Mouse (Mus musculus): ENCODE measurements around the gene Azin2. TPM values are rescaled to one million over a fixed set of nuclear protein-coding genes. Genes with fewer than 3 reads are reported as not detected.

Gene Azin2
- polyA plus RNA-seq, 1 experiment: 32.9 TPM

DNA sequence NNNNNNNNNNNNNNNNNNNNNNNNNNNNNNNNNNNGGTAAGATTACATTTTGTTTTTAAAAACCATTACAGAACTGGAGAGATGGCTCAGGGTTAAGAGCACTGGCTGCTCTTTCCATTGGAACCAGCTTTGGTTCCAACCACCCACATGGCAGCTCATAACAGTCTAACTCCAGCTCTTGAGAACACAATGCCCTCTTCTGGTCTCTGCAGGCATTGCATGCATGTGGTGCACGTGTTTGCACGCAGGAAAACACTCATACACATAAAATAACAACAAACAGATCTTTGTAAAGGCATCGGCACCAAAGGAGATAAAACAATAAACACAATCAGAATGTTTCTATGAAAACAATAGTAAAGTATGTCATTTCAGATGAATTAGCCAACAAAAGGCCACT is 19.9 kb downstream of the Azin2 start:
- Histone ChIP-seq H3K9me3 (replicated peaks; ENCODE audit: control insufficient read depth, insufficient read depth, low read length, poor library complexity, severe bottlenecking) (no peaks in the 10 kb centered on the region), H3K36me3 (ENCODE audit: control insufficient read depth, insufficient read depth, low read length, poor library complexity, severe bottlenecking) (no peaks in the 10 kb centered on the region), H3K27ac (ENCODE audit: insufficient read depth, low read length) (no peak overlapping the region), H3K9ac (ENCODE audit: low read depth, poor library complexity, severe bottlenecking) (no peak overlapping the region), H3K4me1 (ENCODE audit: control insufficient read depth, insufficient read depth, low read length) (peaks cover under 1% of the 10 kb centered on the region), H3K4me3 (ENCODE audit: low read depth, low read length) (no peak overlapping the region), H3K27me3 (ENCODE audit: control insufficient read depth, insufficient read depth, low read length, poor library complexity, severe bottlenecking) (no peaks in the 10 kb centered on the region)
- TF ChIP-seq CTCF (IDR thresholded peaks at IDR 0.05; ENCODE audit: low read depth, low read length) (peak; percentile 71), POLR2A (IDR thresholded peaks at IDR 0.05; ENCODE audit: insufficient read depth, low read length) (no peak)

DNA sequence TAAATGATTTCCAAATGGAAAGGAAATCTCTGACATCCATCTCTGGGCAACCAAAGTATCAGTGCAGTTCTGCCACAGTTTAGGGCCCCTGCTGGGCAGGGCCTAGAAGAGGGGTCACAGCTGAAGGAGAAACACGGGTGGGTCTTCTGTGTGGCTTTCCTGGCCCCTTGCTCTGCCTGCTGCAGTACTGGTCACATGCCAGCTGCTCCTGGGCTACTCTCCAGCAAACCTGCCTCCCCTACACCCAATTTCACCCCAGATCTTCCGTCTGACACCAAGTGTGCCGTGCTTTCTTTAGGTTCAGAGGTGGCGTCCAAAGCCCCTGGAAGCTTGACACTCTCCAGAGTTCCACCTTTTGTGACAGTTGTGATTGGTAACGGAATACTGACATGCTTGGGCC is 26.6 kb downstream of the Azin2 start:
- Histone ChIP-seq H3K4me3 (ENCODE audit: low read depth, low read length) (no peak overlapping the region), H3K4me1 (ENCODE audit: control insufficient read depth, insufficient read depth, low read length) (peaks cover 3% of the 10 kb centered on the region), H3K27ac (ENCODE audit: insufficient read depth, low read length) (no peak overlapping the region), H3K9ac (ENCODE audit: low read depth, poor library complexity, severe bottlenecking) (no peak overlapping the region), H3K36me3 (ENCODE audit: control insufficient read depth, insufficient read depth, low read length, poor library complexity, severe bottlenecking) (no peaks in the 10 kb centered on the region), H3K9me3 (replicated peaks; ENCODE audit: control insufficient read depth, insufficient read depth, low read length, poor library complexity, severe bottlenecking) (no peaks in the 10 kb centered on the region), H3K27me3 (ENCODE audit: control insufficient read depth, insufficient read depth, low read length, poor library complexity, severe bottlenecking) (no peaks in the 10 kb centered on the region)
- TF ChIP-seq POLR2A (IDR thresholded peaks at IDR 0.05; ENCODE audit: insufficient read depth, low read length): no peak
- TF ChIP-seq EP300 (IDR thresholded peaks at IDR 0.05; ENCODE audit: insufficient read depth, low read depth, low read length): no peak
- TF ChIP-seq CTCF (IDR thresholded peaks at IDR 0.05; ENCODE audit: low read depth, low read length): no peak

DNA sequence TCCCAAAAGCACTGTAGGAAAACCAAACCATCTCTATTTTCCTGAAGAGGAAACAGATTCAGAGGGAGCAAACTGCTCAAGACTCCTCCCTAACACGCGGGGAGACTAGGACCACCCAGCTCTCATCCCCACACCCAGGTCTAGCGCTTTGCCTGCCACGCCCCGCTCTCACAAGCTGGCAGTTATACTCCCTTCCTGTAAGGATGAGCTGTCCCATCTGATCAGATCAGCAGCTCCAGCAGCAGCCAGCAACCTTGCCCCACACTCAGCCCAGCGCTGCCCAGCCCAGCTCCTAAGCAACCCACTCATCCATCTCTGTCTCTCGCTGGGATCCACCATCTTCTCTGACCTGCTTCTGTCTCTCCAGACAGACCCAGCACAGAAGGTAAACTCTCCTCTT is 29.5 kb downstream of the Azin2 start:
- Histone ChIP-seq H3K27me3 (ENCODE audit: control insufficient read depth, insufficient read depth, low read length, poor library complexity, severe bottlenecking) (no peaks in the 10 kb centered on the region), H3K4me1 (ENCODE audit: control insufficient read depth, insufficient read depth, low read length) (peaks cover 3% of the 10 kb centered on the region), H3K9me3 (replicated peaks; ENCODE audit: control insufficient read depth, insufficient read depth, low read length, poor library complexity, severe bottlenecking) (no peaks in the 10 kb centered on the region), H3K9ac (ENCODE audit: low read depth, poor library complexity, severe bottlenecking) (no peak overlapping the region), H3K4me3 (ENCODE audit: low read depth, low read length) (no peak overlapping the region), H3K36me3 (ENCODE audit: control insufficient read depth, insufficient read depth, low read length, poor library complexity, severe bottlenecking) (no peaks in the 10 kb centered on the region), H3K27ac (ENCODE audit: insufficient read depth, low read length) (no peak overlapping the region)
- TF ChIP-seq CTCF (IDR thresholded peaks at IDR 0.05; ENCODE audit: low read depth, low read length) (no peak), EP300 (IDR thresholded peaks at IDR 0.05; ENCODE audit: insufficient read depth, low read depth, low read length) (no peak), POLR2A (IDR thresholded peaks at IDR 0.05; ENCODE audit: insufficient read depth, low read length) (no peak)

DNA sequence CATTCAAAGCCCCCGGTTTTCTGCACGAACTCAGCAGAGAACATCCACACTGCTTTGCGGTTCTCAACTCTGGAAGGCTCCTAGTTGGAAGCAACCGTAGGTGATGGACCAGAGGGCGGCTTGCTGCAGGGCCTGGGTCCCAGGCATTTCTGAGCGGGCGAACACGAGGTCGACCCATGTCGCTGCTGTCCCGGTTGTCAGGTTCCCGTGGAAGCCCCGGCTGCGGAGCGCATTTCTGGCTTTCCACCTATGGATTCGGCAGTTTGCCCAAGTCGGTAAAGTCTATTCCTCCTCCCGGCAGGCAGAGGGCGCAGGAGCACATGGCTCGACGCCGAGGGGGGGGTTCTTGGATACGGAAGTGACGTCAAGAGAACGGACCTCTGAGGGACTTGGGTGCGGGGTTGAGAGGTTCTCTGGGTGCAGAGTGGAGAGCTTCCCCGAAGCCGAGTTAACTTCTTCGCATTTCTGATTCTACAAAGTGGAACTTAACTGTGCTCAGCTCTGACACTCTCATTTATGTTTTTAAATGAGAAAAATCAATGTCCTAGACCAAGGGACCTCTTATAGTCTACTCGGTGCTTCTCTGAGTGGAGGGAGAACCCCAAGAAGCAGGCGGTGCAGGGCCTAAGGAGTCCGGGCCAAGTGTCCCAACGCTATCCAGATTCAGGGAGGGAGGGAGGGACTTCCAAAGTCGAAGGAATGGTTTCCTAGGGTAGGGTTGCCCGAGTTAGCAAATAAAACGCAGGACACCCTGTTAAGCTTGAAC is 37.2 kb downstream of the Azin2 start:
- H3K4me3 ChIP-seq (ENCODE audit: low read depth, low read length): peak overlapping the region; percentile 49
- peak overlapping the region; percentile 57 for H3K9ac ChIP-seq (ENCODE audit: low read depth, poor library complexity, severe bottlenecking)
- H3K4me1 ChIP-seq (ENCODE audit: control insufficient read depth, insufficient read depth, low read length): peaks cover 2% of the 10 kb centered on the region
- H3K9me3 ChIP-seq (replicated peaks; ENCODE audit: control insufficient read depth, insufficient read depth, low read length, poor library complexity, severe bottlenecking): no peaks in the 10 kb centered on the region
- no peaks in the 10 kb centered on the region for H3K36me3 ChIP-seq (ENCODE audit: control insufficient read depth, insufficient read depth, low read length, poor library complexity, severe bottlenecking)
- TF ChIP-seq POLR2A (IDR thresholded peaks at IDR 0.05; ENCODE audit: insufficient read depth, low read length) (peak; percentile 54), EP300 (IDR thresholded peaks at IDR 0.05; ENCODE audit: insufficient read depth, low read depth, low read length) (0 out of 2 replicates have a peak, but pooled peaks have one; percentile 13), CTCF (IDR thresholded peaks at IDR 0.05; ENCODE audit: low read depth, low read length) (peak; percentile 90)
- no peak overlapping the region for H3K27ac ChIP-seq (ENCODE audit: insufficient read depth, low read length)
- H3K27me3 ChIP-seq (ENCODE audit: control insufficient read depth, insufficient read depth, low read length, poor library complexity, severe bottlenecking): no peaks in the 10 kb centered on the region

DNA sequence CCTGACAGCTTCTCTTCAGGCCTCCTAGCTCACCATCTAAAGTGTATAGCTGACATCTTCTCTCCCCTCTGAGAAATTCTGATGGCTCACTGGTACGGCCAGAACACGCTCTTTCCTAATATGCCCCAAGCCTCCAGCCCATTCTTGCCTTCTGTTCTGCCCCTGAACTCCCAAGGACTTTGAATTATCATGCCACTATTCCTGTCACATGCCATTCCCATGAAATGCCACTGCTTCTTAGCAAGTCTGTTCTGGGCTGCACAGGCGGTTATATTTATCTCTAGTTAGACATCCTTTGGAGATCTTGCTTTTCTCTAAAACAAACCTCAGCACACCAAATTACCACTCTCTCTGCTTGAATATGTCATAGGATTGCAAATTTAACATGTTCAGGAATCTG is 38.6 kb downstream of the Azin2 start:
- Histone ChIP-seq H3K9ac (ENCODE audit: low read depth, poor library complexity, severe bottlenecking) (no peak overlapping the region), H3K27me3 (ENCODE audit: control insufficient read depth, insufficient read depth, low read length, poor library complexity, severe bottlenecking) (no peaks in the 10 kb centered on the region), H3K4me1 (ENCODE audit: control insufficient read depth, insufficient read depth, low read length) (peaks cover 5% of the 10 kb centered on the region), H3K27ac (ENCODE audit: insufficient read depth, low read length) (peak overlapping the region; percentile 20; the same call in 1 of the 2 replicates), H3K9me3 (replicated peaks; ENCODE audit: control insufficient read depth, insufficient read depth, low read length, poor library complexity, severe bottlenecking) (no peaks in the 10 kb centered on the region), H3K36me3 (ENCODE audit: control insufficient read depth, insufficient read depth, low read length, poor library complexity, severe bottlenecking) (no peaks in the 10 kb centered on the region), H3K4me3 (ENCODE audit: low read depth, low read length) (no peak overlapping the region)
- TF ChIP-seq POLR2A (IDR thresholded peaks at IDR 0.05; ENCODE audit: insufficient read depth, low read length): no peak
- TF ChIP-seq CTCF (IDR thresholded peaks at IDR 0.05; ENCODE audit: low read depth, low read length): no peak
- no peak for TF ChIP-seq EP300 (IDR thresholded peaks at IDR 0.05; ENCODE audit: insufficient read depth, low read depth, low read length)

DNA sequence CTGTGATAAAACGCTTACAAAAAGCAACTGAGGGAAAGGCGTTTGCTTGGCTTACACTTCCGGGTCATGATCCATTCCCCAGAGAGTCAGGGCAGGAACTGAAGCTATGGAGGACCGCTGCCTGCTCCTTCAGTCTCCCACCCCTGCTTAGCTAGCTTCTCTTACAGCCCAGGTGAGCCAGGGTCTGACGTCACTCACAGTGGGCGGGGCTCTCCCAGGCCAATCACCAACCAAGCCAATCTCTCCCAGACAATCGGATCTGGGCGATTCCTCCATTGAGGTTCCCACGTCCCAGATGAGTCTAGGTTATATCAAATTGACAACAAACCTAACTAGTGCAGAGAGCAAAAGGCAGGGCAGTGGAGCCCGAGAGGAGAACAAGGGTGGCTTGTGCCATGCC is 43.1 kb downstream of the Azin2 start:
- TF ChIP-seq EP300 (IDR thresholded peaks at IDR 0.05; ENCODE audit: insufficient read depth, low read depth, low read length): no peak
- no peaks in the 10 kb centered on the region for H3K27me3 ChIP-seq (ENCODE audit: control insufficient read depth, insufficient read depth, low read length, poor library complexity, severe bottlenecking)
- H3K36me3 ChIP-seq (ENCODE audit: control insufficient read depth, insufficient read depth, low read length, poor library complexity, severe bottlenecking): no peaks in the 10 kb centered on the region
- H3K27ac ChIP-seq (ENCODE audit: insufficient read depth, low read length): peak overlapping the region; percentile 80
- no peaks in the 10 kb centered on the region for H3K9me3 ChIP-seq (replicated peaks; ENCODE audit: control insufficient read depth, insufficient read depth, low read length, poor library complexity, severe bottlenecking)
- peak overlapping the region; percentile 27; the same call in 1 of the 2 replicates for H3K4me3 ChIP-seq (ENCODE audit: low read depth, low read length)
- H3K4me1 ChIP-seq (ENCODE audit: control insufficient read depth, insufficient read depth, low read length): peaks cover 3% of the 10 kb centered on the region
- H3K9ac ChIP-seq (ENCODE audit: low read depth, poor library complexity, severe bottlenecking): no peak overlapping the region

Measured in ES-Bruce4 (cell line).